ENCODE assay signal across 16 mouse cellular contexts in the genomic region with DNA sequence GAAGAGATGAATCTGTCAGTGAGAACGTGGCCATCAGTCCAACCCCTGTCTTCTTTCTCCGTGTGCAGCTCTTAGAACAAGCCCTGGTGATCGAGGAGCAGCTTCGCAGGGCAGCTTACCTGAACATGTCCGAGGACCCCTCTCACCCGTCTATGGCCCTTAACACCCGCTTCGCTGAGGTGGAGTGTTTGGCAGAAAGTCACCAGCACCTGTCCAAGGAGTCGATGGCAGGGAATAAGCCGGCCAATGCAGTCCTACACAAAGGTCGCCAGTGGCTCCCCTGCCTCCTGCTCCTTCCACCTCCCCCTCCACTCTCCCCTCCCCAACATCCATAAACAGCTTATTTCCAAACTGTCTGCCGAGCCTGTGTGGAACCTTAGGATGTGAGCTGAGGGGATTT.
"Had no signal": no experiment of that assay in that cellular context is flagged by ENCODE, and none has a peak within 500 bp of the region (broad histone marks: within the 10 kb centered on the region; RNA-seq: fewer than 3 reads in every experiment).

No protein-coding gene starts in this region.

- H3K27ac ChIP-seq: neural tube, embryonic 13.5 days; neural tube, embryonic 15.5 days; stomach, embryonic 15.5 days; stomach, postnatal 0 days had no signal

- H3K9me3 ChIP-seq: neural tube, embryonic 13.5 days; neural tube, embryonic 15.5 days; stomach, embryonic 15.5 days had no signal

- H3K4me3 ChIP-seq: neural tube, embryonic 13.5 days; neural tube, embryonic 15.5 days; stomach, embryonic 15.5 days had no signal

- H3K27me3 ChIP-seq: neural tube, embryonic 13.5 days; neural tube, embryonic 15.5 days; stomach, embryonic 15.5 days had no signal

- H3K9ac ChIP-seq: neural tube, embryonic 13.5 days; neural tube, embryonic 15.5 days; stomach, embryonic 15.5 days had no signal

- H3K4me2 ChIP-seq: neural tube, embryonic 13.5 days; neural tube, embryonic 15.5 days; stomach, embryonic 15.5 days had no signal

- DNase-seq: retina, postnatal 1 day; right cerebral cortex, adult 18-20 months; right cerebral cortex, postnatal 14 days; right cerebral cortex, postnatal 25 days; right cerebral cortex, postnatal 4 days; spleen, adult 18-20 months; thymus, adult 18-20 months; thymus, adult 2 months; thymus, postnatal 14 days; thymus, postnatal 25 days; thymus, postnatal 36 days; thymus, postnatal 4 days had no signal
